Mouse (Mus musculus) heart, adult 10 weeks (tissue): ENCODE results near the gene Htr1a. TPM values are rescaled to one million over a fixed set of nuclear protein-coding genes. Genes with fewer than 3 reads are reported as not detected.

Experiments
- polyA plus RNA-seq: library from polyadenylated mRNA; stranded (reverse); fragments of 350-450 nt; fragmentation: Illumina TruSeq; extraction: RNeasy Lipid Tissue Mini Kit (QIAGEN cat#74804); gene quantifications from one replicate; pipeline ENCODE4 v1.2.3, GENCODE M21; 2014; ENCODE audit warnings: low read depth, low replicate concordance

Htr1a gene
- not detected for polyA plus RNA-seq

DNA sequence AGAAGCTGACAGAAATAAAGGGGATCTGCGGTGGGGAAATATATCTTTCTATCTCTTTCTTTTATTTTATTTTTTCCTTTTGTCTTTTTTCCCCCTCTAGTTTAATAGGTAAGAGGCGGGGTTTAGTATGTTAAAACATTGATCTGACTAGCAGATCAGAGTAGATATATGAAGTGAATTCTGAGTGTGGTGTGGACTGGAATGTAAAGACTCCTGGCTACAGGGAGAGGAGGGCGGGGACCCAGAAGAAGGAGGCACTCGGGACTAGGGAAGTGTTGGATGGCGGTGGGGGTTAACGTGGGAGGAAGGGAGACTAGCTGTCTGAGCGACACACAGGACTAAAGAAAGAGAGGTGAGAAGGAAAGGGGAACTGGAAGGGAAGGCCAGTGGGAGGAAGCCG lies at the start of gene Htr1a:
Gene Htr1a, plus strand, starts transcription at position 301 of the 400 bp plus-strand sequence.

Other genes starting within 250 kb of the Htr1a start
- 0.39 TPM for gene Rnf180, start 148.8 kb upstream of the Htr1a start, polyA plus RNA-seq